Mouse (Mus musculus): ENCODE data around the gene Atp5mpl. TPM values are rescaled to one million over a fixed set of nuclear protein-coding genes. Genes with fewer than 3 reads are reported as not detected.
"Not testable (repeated sequence)": the region's sequence is repeated elsewhere in the genome, so short reads cannot be mapped to it uniquely, and the experiment has no call there.

The Atp5mpl gene
- total RNA-seq, 2 experiments from 2014 or later, result 1,393 to 1,435 TPM

- intact Hi-C loops (cut with DNase I), result no loop called here
- no peak for DNase-seq (ENCODE audit: low spot score)
These were observed 10.6 kb downstream of the Atp5mpl start for GRCm38 (mm10) chr12:111956173-111956572.

- intact Hi-C loops (cut with DNase I), result no loop called here
These were observed 15.1 kb downstream of the Atp5mpl start for GRCm38 (mm10) chr12:111951701-111952100.

GRCm38 (mm10) chr12:111950486-111950885 is 16.3 kb downstream of the Atp5mpl start:
- intact Hi-C loops (cut with DNase I), result no loop called here
- DNase-seq (ENCODE audit: low spot score), result no peak

More at GRCm38 (mm10) chr12:111951701-111952100, 15.1 kb downstream of the Atp5mpl start:
- no peak for DNase-seq (ENCODE audit: low spot score)

GRCm38 (mm10) chr12:111946716-111947115 is 20.1 kb downstream of the Atp5mpl start:
- DNase-seq (ENCODE audit: low spot score), result peak; percentile 54

GRCm38 (mm10) chr12:111945765-111946655 is 20.8 kb downstream of the Atp5mpl start:
- DNase-seq (ENCODE audit: low spot score), result not testable (repeated sequence)
- intact Hi-C loops (cut with DNase I), result loop anchor here (1.0 to 5.0 kb wide), 3 partner anchors 39 to 209 kb away; partner anchors contain the start of gene Ppp1r13b

More at GRCm38 (mm10) chr12:111946716-111947115, 20.1 kb downstream of the Atp5mpl start:
- intact Hi-C loops (cut with DNase I), result loop anchor here (1.0 to 5.0 kb wide), 3 partner anchors 39 to 209 kb away; partner anchors contain the start of gene Ppp1r13b

GRCm38 (mm10) chr12:111945115-111945514 is 21.7 kb downstream of the Atp5mpl start:
- intact Hi-C loops (cut with DNase I), result loop anchor here (5.0 kb wide), 2 partner anchors 38 to 208 kb away; partner anchors contain the start of gene Ppp1r13b
- DNase-seq (ENCODE audit: low spot score), result peak; percentile 71

GRCm38 (mm10) chr12:111944065-111944987 is 22.5 kb downstream of the Atp5mpl start:
- DNase-seq (ENCODE audit: low spot score); intact Hi-C loops (cut with DNase I): not testable (repeated sequence)

GRCm38 (mm10) chr12:111943421-111944064 is 23.2 kb downstream of the Atp5mpl start:
- intact Hi-C loops (cut with DNase I), result no loop called here
- DNase-seq (ENCODE audit: low spot score), result no peak

- no peak for DNase-seq (ENCODE audit: low spot score)
- intact Hi-C loops (cut with DNase I), result no loop called here
These were observed 28.1 kb downstream of the Atp5mpl start for GRCm38 (mm10) chr12:111938623-111939177.

GRCm38 (mm10) chr12:111936706-111937550 is 29.8 kb downstream of the Atp5mpl start:
- intact Hi-C loops (cut with DNase I), result no loop called here
- no peak for DNase-seq (ENCODE audit: low spot score)

- intact Hi-C loops (cut with DNase I), result loop anchor here (2.0 kb wide), 1 partner anchor 17 kb away; no protein-coding TSS in a partner anchor
- no peak for DNase-seq (ENCODE audit: low spot score)
These were observed 32.8 kb downstream of the Atp5mpl start for GRCm38 (mm10) chr12:111933971-111934370.

GRCm38 (mm10) chr12:111933032-111933704 is 33.6 kb downstream of the Atp5mpl start:
- intact Hi-C loops (cut with DNase I), result loop anchor here (2.0 kb wide), 1 partner anchor 16 kb away; no protein-coding TSS in a partner anchor
- DNase-seq (ENCODE audit: low spot score), result peak; percentile 44

- intact Hi-C loops (cut with DNase I), result loop anchor here (2.0 kb wide), 1 partner anchor 16 kb away; no protein-coding TSS in a partner anchor
- DNase-seq (ENCODE audit: low spot score), result no peak
These were observed 34.3 kb downstream of the Atp5mpl start for GRCm38 (mm10) chr12:111932513-111932912.

GRCm38 (mm10) chr12:111931411-111932025 is 35.3 kb downstream of the Atp5mpl start:
- no peak for DNase-seq (ENCODE audit: low spot score)
- intact Hi-C loops (cut with DNase I), result loop anchor here (2.0 kb wide), 1 partner anchor 15 kb away; no protein-coding TSS in a partner anchor

- DNase-seq (ENCODE audit: low spot score), result no peak
- intact Hi-C loops (cut with DNase I), result no loop called here
These were observed 38.3 kb downstream of the Atp5mpl start for GRCm38 (mm10) chr12:111928411-111928966.

- intact Hi-C loops (cut with DNase I), result no loop called here
- no peak for DNase-seq (ENCODE audit: low spot score)
These were observed 39.4 kb downstream of the Atp5mpl start for GRCm38 (mm10) chr12:111927338-111927737.

GRCm38 (mm10) chr12:111923117-111923516 is 43.7 kb downstream of the Atp5mpl start:
- no peak for DNase-seq (ENCODE audit: low spot score)
- intact Hi-C loops (cut with DNase I), result no loop called here

Data from heart, postnatal 25 days (tissue).